In genomic region chr9:98482256-98482655, GRCm38 (mm10) we compare ENCODE assay signal across 18 mouse cellular contexts. TPM values are rescaled to one million over a fixed set of nuclear protein-coding genes. Genes with fewer than 3 reads are reported as not detected.
"Had no signal": no experiment of that assay in that cellular context is flagged by ENCODE, and none has a peak within 500 bp of the region (broad histone marks: within the 10 kb centered on the region; RNA-seq: fewer than 3 reads in every experiment).

No protein-coding gene starts in this region.

- H3K4me2 ChIP-seq: neural tube, embryonic 12.5 days; neural tube, embryonic 13.5 days; neural tube, embryonic 15.5 days; stomach, embryonic 15.5 days had no signal

- H3K4me1 ChIP-seq: neural tube, embryonic 12.5 days; neural tube, embryonic 13.5 days; neural tube, embryonic 15.5 days; stomach, embryonic 15.5 days had no signal

- H3K9ac ChIP-seq: neural tube, embryonic 12.5 days; neural tube, embryonic 13.5 days; neural tube, embryonic 15.5 days; stomach, embryonic 15.5 days had no signal

- H3K4me3 ChIP-seq: neural tube, embryonic 12.5 days; neural tube, embryonic 13.5 days; neural tube, embryonic 15.5 days; stomach, embryonic 15.5 days had no signal

- H3K36me3 ChIP-seq: neural tube, embryonic 12.5 days; neural tube, embryonic 13.5 days; neural tube, embryonic 15.5 days; stomach, embryonic 15.5 days had no signal

- H3K27ac ChIP-seq: neural tube, embryonic 12.5 days; neural tube, embryonic 13.5 days; neural tube, embryonic 15.5 days; stomach, embryonic 15.5 days; stomach, postnatal 0 days had no signal

- H3K9me3 ChIP-seq: neural tube, embryonic 12.5 days; neural tube, embryonic 13.5 days; neural tube, embryonic 15.5 days; stomach, embryonic 15.5 days had no signal

- H3K27me3 ChIP-seq: neural tube, embryonic 12.5 days; neural tube, embryonic 13.5 days; stomach, embryonic 15.5 days had no signal

- DNase-seq: right cerebral cortex, adult 18-20 months; right cerebral cortex, postnatal 14 days; right cerebral cortex, postnatal 25 days; right cerebral cortex, postnatal 4 days; spleen, adult 18-20 months; thymus, adult 18-20 months; thymus, adult 2 months; thymus, postnatal 14 days; thymus, postnatal 25 days; thymus, postnatal 36 days; thymus, postnatal 4 days had no signal

RNA-seq across cellular contexts. Expression of gene Rbp2, which starts 3.7 kb away (rescaled TPM):
- polyA plus RNA-seq: spleen, adult 2 months; testis, adult 2 months had no signal
